Mouse (Mus musculus) kidney, postnatal 14 days (tissue): Measurements from ENCODE around the gene Syt16.

Experiments used
- DNase-seq: peaks from one replicate; pipeline ENCODE4 v3.0.0; 2022; ENCODE audit warnings: mixed read lengths

Syt16 gene

DNA sequence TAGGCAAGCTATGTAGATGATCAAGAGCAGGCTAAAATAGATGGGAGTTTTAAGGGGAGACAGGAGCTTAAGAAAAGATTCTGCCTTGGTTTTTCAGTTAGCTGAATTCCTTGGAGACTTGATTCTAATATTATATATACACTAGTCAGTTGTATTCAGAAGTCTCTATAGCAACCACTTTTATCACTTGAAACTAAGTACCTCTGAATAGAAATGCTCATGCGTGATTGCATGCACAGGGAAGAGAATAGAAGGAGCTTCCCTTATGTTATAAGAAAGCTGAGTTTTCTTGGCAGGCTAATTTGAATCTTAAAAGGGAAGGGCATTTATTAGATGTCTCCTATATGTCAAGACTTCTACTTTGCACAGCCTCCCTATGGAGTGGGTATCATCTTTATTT lies 235.4 kb downstream of the Syt16 start:
- no peak for DNase-seq

GRCm38 (mm10) chr12:74236191-74236590 lies 238.7 kb downstream of the Syt16 start:
- DNase-seq = no peak

- DNase-seq = no peak
Measured at GRCm38 (mm10) chr12:74238056-74238455, 240.6 kb downstream of the Syt16 start.

GRCm38 (mm10) chr12:74238806-74239205 lies 241.3 kb downstream of the Syt16 start:
- DNase-seq = no peak

DNA sequence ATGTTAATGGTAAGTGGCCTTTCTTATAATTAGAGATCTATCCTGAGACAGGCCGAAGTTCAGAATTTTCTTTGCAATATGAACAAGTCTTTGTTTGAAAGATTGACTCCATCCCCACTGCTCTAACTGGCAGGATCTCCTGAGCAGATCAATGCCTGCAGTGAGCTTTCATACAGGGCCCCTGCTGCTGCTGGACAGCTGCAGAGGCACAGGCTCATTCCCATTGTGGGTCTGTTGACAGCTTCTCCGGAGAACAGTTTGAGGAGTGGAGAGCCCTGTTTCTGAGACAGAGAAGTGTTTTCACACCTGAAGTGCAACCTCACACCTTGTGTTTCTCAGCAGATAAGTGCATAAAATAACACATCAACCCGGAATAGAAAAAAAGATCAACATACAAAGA lies 267.4 kb downstream of the Syt16 start:
- DNase-seq = no peak

DNA sequence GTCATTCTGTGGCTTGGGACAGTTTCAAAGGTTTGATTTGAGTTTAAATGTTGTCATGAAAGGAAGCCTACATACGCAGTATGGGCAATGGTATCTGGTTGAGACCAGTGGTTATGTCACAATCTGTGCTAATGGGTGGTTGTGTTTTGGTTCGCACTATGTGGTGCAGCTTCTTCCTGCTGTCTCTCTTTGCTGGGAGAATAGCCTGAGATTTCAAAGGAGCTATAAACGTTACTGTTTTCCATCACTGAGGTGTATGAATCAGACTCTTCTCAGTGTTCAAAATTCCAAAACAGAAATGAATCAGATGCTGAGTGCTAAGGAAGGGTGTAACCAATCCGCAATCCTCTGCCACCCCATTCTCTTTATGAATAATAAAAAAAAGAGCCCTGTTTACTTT lies 269.6 kb downstream of the Syt16 start:
- DNase-seq = no peak

GRCm38 (mm10) chr12:74268644-74269285 lies 271.3 kb downstream of the Syt16 start:
- no peak for DNase-seq

GRCm38 (mm10) chr12:74272545-74272944 lies 275.1 kb downstream of the Syt16 start:
- DNase-seq = no peak

GRCm38 (mm10) chr12:74277265-74277664 lies 279.8 kb downstream of the Syt16 start:
- no peak for DNase-seq

DNA sequence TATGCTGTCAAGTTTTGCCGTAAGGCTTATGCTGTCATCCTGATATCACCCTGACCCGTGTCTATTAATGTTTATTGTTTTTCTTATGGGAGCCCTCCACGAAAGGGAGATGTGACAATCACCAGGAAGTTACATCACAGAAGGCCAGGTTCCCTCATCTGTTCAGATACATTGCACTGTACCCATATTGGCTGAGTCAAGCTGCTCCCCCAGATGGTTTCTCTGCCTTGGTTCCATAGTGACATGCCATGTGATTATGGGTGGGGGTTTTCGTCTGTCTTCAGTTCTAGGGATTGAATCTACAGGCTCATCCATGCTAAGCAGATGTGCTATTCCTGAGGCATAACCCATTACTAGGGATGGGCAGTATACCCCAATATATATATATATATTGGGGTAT lies 283.9 kb downstream of the Syt16 start:
- DNase-seq = no peak

DNA sequence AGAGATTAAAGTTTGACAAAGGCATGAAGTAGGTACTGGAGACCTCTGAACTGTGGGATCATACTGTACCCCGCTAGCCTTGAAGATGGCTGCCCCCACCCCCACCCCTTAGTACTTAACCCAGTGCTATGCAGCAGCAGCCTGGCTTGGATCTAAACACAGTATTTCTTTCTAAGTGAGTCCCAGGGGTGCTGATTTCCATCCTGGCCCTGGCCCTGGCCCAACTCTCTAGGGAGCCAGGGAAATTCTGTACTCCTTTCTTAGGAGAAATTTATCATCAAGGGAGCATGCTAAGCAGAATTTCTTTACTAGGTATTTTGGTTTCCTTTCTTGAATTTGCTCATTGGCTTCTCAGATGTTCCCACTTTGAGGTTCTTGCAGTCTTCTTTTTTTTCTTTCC lies 285.4 kb downstream of the Syt16 start:
- DNase-seq = no peak

- DNase-seq = peak; percentile 79
Measured at GRCm38 (mm10) chr12:74284020-74284684, 286.7 kb downstream of the Syt16 start.

- no peak for DNase-seq
Measured at GRCm38 (mm10) chr12:74284685-74285054, 287.2 kb downstream of the Syt16 start.

- DNase-seq = no peak
Measured at GRCm38 (mm10) chr12:74290983-74291382, 293.5 kb downstream of the Syt16 start.

DNA sequence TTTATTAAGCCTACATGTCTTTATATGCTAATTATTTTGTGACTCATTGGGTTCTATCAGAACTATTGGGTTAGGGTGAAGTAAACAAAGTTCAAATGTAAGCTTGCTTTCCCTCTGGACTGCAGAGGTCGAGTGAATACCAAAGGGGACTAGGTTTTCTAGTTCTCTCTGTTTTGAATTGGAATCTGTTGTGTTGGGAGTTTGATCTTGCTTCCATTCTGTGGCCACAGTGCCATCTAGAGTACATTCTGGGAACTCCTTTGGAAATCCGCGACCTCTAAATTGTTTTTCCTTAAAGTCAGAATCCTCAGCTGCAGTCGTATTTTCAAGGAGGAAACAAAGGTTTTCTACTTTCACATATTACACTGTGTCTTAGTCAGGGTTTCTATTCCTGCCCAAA lies 296.2 kb downstream of the Syt16 start:
- DNase-seq = peak; percentile 43

GRCm38 (mm10) chr12:74296374-74296773 lies 298.9 kb downstream of the Syt16 start:
- no peak for DNase-seq

DNA sequence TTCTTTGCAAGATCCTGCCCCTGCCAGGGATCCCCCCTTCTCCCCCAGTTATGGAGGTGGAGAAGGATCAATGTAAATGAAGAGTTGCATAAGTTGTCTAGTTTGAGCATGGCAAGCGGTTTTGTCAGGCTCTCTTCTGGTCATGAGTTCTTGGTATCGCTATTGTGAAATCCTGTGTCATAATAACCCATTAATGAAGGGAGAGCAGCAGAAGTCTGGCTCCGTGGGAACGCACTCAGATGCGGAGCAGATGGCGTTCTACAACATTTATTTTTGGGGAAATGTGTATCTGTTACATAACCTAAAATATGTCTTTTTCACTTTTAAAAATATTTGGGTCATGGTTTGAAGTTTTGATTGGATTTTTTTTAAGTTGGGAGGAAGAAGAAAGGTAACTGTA lies 304.1 kb downstream of the Syt16 start:
- DNase-seq = no peak

GRCm38 (mm10) chr12:74303418-74304294 lies 306.2 kb downstream of the Syt16 start:
- DNase-seq = no peak

DNA sequence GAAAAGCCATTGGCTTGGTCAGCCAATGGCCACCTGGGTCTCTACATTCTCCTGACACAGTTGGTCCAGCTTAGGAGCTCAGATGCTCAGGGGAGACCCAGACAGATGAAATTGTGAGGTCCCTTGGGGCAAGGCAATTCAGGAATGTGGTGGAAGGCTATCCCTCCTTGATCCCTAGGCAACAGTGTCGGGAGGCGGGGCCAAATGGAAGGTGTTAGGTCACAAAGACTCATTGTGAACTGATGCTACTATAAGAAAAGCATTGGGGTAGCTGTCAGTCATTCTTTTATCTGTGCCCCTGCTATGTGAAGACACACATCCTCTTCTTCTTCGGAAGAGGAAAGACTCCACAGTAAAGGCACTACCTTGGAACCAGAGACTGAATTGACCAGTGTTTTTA lies 315.1 kb downstream of the Syt16 start:
- no peak for DNase-seq

GRCm38 (mm10) chr12:74315221-74315620 lies 317.8 kb downstream of the Syt16 start:
- DNase-seq = no peak

DNA sequence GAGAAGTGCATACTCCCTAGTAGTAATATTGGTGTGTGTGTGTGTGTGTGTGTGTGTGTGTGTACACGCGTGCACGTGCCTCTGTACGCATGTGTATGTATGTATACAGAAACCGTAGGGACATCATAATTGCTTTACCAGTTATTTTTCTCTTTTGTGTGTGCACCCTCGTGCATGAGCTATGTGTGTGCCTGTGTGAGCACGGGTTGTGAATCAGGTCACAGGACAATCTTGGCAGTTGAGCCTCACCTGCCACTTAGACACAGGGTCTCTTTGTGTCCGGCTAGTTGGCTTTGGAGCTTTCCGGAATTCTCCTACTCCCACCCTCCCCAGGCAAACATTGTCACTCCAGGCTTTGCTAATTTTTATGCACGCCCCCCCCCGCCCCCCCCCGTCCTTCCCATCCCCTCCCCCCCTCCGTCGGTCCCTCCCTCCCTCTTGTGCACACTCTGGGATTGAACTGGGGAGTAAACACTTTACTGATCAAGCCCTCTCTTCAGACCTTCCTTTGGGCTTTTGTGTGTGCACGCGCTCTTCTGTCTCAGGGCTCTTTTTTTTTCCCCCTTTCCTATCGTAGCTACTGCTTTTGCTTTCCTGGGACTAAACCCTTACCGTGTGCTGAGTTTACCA lies 319.0 kb downstream of the Syt16 start, which contains the start of gene Gm11042:
Gene Gm11042, minus strand, starts transcription at position 51 of the 630 bp plus-strand sequence.
- peak; percentile 4 for DNase-seq

DNA sequence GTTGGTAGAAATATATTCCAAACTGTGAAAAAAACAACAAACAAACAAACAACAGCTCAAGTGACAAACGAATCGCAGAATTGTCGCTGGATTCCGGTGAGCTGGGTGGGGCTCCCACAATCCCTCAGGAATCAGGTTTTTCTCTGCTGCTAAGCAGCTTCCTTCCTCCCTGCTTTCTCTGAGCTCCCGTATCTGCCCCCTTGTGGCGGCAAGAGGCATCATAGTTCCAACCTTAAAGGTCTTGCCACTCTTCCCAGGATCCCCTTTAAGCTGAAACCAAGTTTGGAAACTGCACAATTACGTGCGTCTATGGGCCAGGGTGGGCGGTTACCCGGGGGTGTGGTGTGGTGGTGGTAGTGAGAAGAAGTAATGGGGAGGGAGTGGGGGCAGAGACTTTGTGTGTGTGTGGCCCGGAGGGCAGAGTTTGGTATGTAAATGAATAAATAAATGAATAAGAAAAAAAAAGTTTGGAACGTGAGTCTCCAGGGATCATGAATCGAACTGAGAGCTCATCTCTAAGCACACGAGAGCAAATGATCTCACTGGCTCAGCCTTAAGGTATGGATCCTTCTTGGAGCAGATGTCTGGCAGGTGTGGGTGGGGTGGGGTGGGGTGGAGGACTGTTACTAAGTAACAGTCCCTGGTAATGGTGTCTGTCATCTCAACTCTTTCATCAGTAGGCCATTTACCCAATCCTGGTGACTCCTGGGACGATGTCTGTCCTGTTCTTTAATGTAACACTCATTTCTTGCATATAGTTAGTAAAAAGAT lies 319.7 kb downstream of the Syt16 start:
- DNase-seq = peak; percentile 78
